Mouse (Mus musculus) small intestine, adult 2 months (tissue): ENCODE data around the gene Tmem150c.

Experiments
- CTCF ChIP-seq: fragments of 200-500 bp; IDR thresholded peaks from 2 replicates; pipeline ENCODE4 v1.5.1; 2012; ENCODE audit warnings: low read depth, mild to moderate bottlenecking, control low read depth, inconsistent platforms, low read length, moderate library complexity, mixed read lengths; ENCODE audit not compliant: insufficient replicate concordance, insufficient read length; ENCODE audit errors: extremely low read depth
- POLR2A ChIP-seq: fragments of 200-500 bp; IDR thresholded peaks from 2 replicates; pipeline ENCODE4 v1.6.1; 2012; ENCODE audit warnings: low read depth, mild to moderate bottlenecking, control low read depth, inconsistent platforms, low read length, moderate library complexity

GRCm38 (mm10) chr5:100158791-100159637 lies 594 bp downstream of the Tmem150c start:
- TF ChIP-seq POLR2A (no peak), CTCF (no peak)
